Mouse (Mus musculus): Measurements from ENCODE around the gene Fkbp9.

DNA sequence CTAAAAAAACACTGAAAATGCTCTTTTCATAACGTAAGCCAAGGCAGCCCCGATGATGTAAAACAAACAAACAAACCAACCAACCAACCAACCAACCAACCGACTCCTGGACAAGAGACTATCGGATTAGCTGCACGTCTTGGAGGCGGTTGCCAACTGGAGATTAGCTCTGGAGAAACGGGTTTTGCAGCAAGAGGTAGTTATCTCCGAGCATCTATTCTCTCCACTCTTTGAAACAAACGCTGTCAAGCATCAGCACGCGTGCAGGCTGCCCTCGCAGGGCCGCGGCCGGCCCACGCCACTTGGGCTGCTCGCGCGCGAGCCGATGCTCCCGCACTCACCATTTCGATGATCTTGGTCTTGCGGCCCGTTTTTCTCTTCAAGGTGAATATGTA lies 91.5 kb downstream of the Fkbp9 start:
- TF ChIP-seq CTCF (IDR thresholded peaks at IDR 0.05; ENCODE audit: low read depth) (no peak), EP300 (IDR thresholded peaks at IDR 0.05; ENCODE audit: low read depth) (no peak)
